Mouse (Mus musculus) neutrophil, adult 65 days (primary cell): ENCODE data around the gene Olfr774. TPM values are rescaled to one million over a fixed set of nuclear protein-coding genes. Genes with fewer than 3 reads are reported as not detected.

Experiments
- total RNA-seq: library from RNA; stranded (reverse); gene quantifications from 2 replicates; pipeline ENCODE4 v1.2.4, GENCODE M21; 2023

Gene Olfr774
- total RNA-seq: not detected in 2 replicates

DNA sequence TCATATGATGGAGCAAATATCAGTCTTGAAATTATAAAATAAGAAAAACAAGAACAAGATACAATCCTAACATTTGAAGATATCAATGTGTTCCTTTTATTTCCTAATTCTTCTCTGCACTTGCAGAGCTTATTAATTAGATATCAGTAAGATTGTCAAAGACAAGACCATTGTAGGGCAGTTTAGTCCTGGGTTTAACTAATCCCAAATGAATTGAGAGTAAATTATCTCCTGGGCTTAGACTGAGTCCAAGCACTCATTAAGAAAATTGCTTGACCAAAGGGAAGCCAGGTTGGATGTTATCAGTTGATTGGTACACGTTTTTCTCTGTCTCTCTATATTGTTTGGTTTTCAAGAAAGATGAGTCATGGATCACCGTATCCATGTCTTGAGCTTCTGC, at the start of gene Olfr774:
Olfr774 (plus strand) TSS at position 301 of the 400 bp plus-strand sequence.

DNA sequence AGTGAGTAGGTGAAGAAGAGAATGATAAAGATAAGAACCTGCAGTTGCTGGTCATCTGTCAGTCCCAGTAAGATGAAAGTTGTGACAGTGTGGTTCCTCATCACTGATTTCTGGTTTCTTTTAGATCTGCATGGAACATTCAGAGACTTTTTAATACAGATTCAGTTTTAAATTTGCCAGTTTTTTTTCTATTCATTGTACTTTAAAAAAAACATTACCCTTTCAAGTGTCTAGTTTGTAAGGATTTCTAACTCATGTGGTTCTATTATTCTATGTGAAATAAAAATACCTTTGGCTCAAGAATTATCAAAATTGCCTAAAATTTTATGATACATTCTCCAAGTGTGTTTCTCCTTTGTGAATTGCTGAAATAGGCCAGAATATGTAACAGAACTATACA, 48.7 kb upstream of the Olfr774 start, which contains the start of gene Olfr773:
Olfr773 (minus strand) TSS at position 101 of the 400 bp plus-strand sequence.

DNA sequence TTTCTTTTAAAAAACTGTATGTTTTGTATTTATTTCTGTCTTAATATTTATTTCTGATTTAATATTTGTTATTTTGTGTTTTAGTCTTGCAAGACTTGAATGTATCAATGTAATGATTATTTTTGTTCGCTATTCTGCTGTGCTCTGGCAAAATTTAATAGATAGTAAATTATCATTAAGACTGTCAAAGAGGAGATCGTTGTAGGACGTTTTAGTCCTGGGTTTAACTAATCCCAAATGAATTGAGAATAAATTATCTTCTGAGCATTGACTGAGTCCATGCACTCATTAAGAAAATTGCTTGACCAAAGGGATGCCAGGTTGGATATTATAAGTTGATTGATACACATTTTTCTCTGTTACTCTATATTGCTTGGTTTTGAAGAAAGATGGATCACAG, 12.1 kb downstream of the Olfr774 start, which contains the start of gene Olfr775:
Olfr775 (plus strand) TSS at position 301 of the 400 bp plus-strand sequence.

DNA sequence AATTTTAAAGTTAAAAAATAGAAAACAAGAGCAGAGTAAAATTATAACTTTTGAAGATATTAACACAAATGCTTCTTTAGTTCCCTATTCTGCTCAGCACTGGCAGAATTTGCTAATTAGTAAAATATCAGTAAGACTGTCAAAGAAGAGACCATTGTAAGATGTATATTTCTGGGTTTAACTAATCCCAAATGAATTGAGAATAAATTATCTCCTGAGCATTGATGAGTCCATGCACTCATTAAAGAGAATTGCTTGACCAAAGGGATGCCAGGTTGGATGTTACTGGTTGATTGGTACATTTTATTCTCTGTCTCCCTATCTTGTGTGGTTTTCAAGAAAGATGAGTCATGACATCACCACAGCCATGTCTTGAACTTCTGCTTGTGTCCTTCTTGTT, 22.8 kb downstream of the Olfr774 start, which contains the start of gene Olfr776:
Olfr776 (plus strand) TSS at position 301 of the 400 bp plus-strand sequence.

DNA sequence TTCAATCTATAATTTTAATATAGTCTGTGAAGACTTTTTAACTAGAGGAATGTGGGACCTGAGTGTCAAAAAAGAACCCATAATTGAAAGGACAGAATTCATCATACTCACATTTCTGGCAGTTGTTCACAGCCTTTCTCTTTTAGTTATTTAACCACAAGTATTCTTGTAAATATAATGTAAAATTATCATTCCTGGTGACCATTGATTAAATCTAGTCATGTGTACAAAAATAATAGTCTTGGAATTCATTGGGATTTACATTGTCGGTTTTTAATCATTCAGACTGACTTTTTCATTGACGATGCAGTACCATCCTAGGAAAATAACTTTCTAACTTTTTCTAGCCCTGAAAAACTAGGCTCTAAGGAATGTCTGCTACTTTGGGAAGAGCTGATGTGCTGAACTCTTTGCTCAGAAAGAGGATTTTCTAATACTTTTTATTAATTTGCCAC, 35.1 kb downstream of the Olfr774 start, which contains the start of gene Olfr777:
Olfr777 (minus strand) TSS at position 405 of the 455 bp plus-strand sequence.

Other genes with a start within 250 kb of the Olfr774 start
- not detected in 2 replicates for gene Olfr9, start 246.8 kb upstream of the Olfr774 start, total RNA-seq
- not detected in 2 replicates for gene Olfr763, start 225.4 kb upstream of the Olfr774 start, total RNA-seq
- not detected in 2 replicates for gene Olfr764-ps1, start 196.3 kb upstream of the Olfr774 start, total RNA-seq
- gene Olfr765, start 186.2 kb upstream of the Olfr774 start, total RNA-seq: not detected in 2 replicates
- not detected in 2 replicates for gene Olfr766-ps1, start 167.2 kb upstream of the Olfr774 start, total RNA-seq
- gene Olfr767, start 153.3 kb upstream of the Olfr774 start, total RNA-seq: 0.09 TPM in 1 of 2 replicates, not detected in the other
- gene Olfr768, start 136.8 kb upstream of the Olfr774 start, total RNA-seq: not detected in 2 replicates
- gene Olfr769, start 118.3 kb upstream of the Olfr774 start, total RNA-seq: not detected in 2 replicates
- not detected in 2 replicates for gene Olfr770, start 97.2 kb upstream of the Olfr774 start, total RNA-seq
- gene Olfr771, start 71.5 kb upstream of the Olfr774 start, total RNA-seq: not detected in 2 replicates
- not detected in 2 replicates for gene Olfr772, start 58.3 kb upstream of the Olfr774 start, total RNA-seq
- not detected in 2 replicates for gene Olfr773, start 48.8 kb upstream of the Olfr774 start, total RNA-seq
- not detected in 2 replicates for gene Olfr775, start 12.2 kb downstream of the Olfr774 start, total RNA-seq
- not detected in 2 replicates for gene Olfr776, start 22.9 kb downstream of the Olfr774 start, total RNA-seq
- not detected in 2 replicates for gene Olfr777, start 35.3 kb downstream of the Olfr774 start, total RNA-seq
- not detected in 2 replicates for gene Olfr780, start 81.9 kb downstream of the Olfr774 start, total RNA-seq
- gene Olfr781, start 92.7 kb downstream of the Olfr774 start, total RNA-seq: not detected in 2 replicates
- gene Olfr782, start 112.6 kb downstream of the Olfr774 start, total RNA-seq: not detected in 2 replicates
- gene Olfr784, start 147.9 kb downstream of the Olfr774 start, total RNA-seq: 0.28 TPM in 1 of 2 replicates, not detected in the other
- gene Olfr785, start 169.2 kb downstream of the Olfr774 start, total RNA-seq: not detected in 2 replicates
- gene Olfr786, start 191.1 kb downstream of the Olfr774 start, total RNA-seq: not detected in 2 replicates
- not detected in 2 replicates for gene Olfr787, start 225.7 kb downstream of the Olfr774 start, total RNA-seq
- gene Olfr788, start 234.8 kb downstream of the Olfr774 start, total RNA-seq: not detected in 2 replicates
- 0.09 TPM in 1 of 2 replicates, not detected in the other for gene Olfr789, start 248.5 kb downstream of the Olfr774 start, total RNA-seq